ENCODE assay signal across 9 mouse cellular contexts in genomic region chr8:107116023-107116422, GRCm38 (mm10). TPM values are rescaled to one million over a fixed set of nuclear protein-coding genes. Genes with fewer than 3 reads are reported as not detected.
DNase-seq lines count a peak whose midpoint lies in the region; ATAC-seq and TF ChIP-seq lines count a peak whose summit lies in the region.
"Had no signal": no experiment of that assay in that cellular context is flagged by ENCODE, and none has a peak within 500 bp of the region (broad histone marks: within the 10 kb centered on the region; RNA-seq: fewer than 3 reads in every experiment).

No protein-coding gene starts in this region.

- H3K27me3 ChIP-seq in C2C12 (ENCODE audit: control insufficient read depth, insufficient read depth, insufficient read length) = no peaks in the 10 kb centered on the region
- H3K27me3 ChIP-seq in liver, embryonic 13.5 days = no peaks in the 10 kb centered on the region

- no peak overlapping the region for H3K27ac ChIP-seq in liver, embryonic 13.5 days

- no peaks in the 10 kb centered on the region for H3K79me3 ChIP-seq in C2C12 (ENCODE audit: low read depth)

- H3K4me1 ChIP-seq in liver, embryonic 13.5 days (replicated peaks) = peaks cover 30% of the 10 kb centered on the region

- TF ChIP-seq CTCF in C2C12 (IDR thresholded peaks at IDR 0.05; ENCODE audit: control insufficient read depth, insufficient read depth, insufficient read length) = no peak

- peak; percentile 73 for DNase-seq in T-cell, adult 2 months (ENCODE audit: low spot score)
- DNase-seq in cerebellum, postnatal 4 days (ENCODE audit: low spot score in 2 of 2) = peak; percentile 62 to 76
- peak; percentile 59 for DNase-seq in gastrocnemius, postnatal 25 days
- peak; percentile 90 for DNase-seq in kidney, postnatal 10 days
- DNase-seq in liver, embryonic 13.5 days = peak; percentile 33
- DNase-seq in ovary, adult 18-20 months (ENCODE audit: low spot score) = peak; percentile 62
- peak; percentile 70 for DNase-seq in testis, postnatal 14 days (ENCODE audit: low spot score)

- no peak overlapping the region for H3K4me2 ChIP-seq in liver, embryonic 13.5 days

- WGBS in liver, embryonic 13.5 days (ENCODE audit: insufficient replicate concordance) = 14% methylated on average over 11 of the region's 11 CpGs

- H3K4me3 ChIP-seq in C2C12 (ENCODE audit: insufficient read depth, poor library complexity, severe bottlenecking) = no peak overlapping the region
- H3K4me3 ChIP-seq in liver, embryonic 13.5 days (replicated peaks) = no peak overlapping the region

- H3K9me3 ChIP-seq in liver, embryonic 13.5 days (replicated peaks) = no peaks in the 10 kb centered on the region

- H3K9ac ChIP-seq in liver, embryonic 13.5 days = no peak overlapping the region

- no peaks in the 10 kb centered on the region for H3K36me3 ChIP-seq in C2C12 (ENCODE audit: control insufficient read depth, insufficient read depth)
- H3K36me3 ChIP-seq in liver, embryonic 13.5 days = no peaks in the 10 kb centered on the region

- H3ac ChIP-seq in C2C12 (ENCODE audit: control insufficient read depth, insufficient read length, low read depth) = no peak overlapping the region

- ATAC-seq in liver, embryonic 13.5 days (ENCODE audit: low read depth) = no peak

- no peaks in the 10 kb centered on the region for H3K79me2 ChIP-seq in C2C12 (ENCODE audit: control insufficient read depth, insufficient read depth)

TF ChIP-seq in C2C12, 6 proteins besides CTCF, POLR2A, EP300 and RAD21:
- peak; percentile 21 for TF ChIP-seq MAX (IDR thresholded peaks at IDR 0.05)
- no peak for TF ChIP-seq USF1 (IDR thresholded peaks at IDR 0.05; ENCODE audit: low read depth)
- TF ChIP-seq CEBPB (IDR thresholded peaks at IDR 0.05; ENCODE audit: low read depth) = no peak

RNA-seq across cellular contexts. Expression of gene Terf2, which starts 19.7 kb away (rescaled TPM):
- 15.8 TPM for polyA plus RNA-seq in C2C12 (2012; fragmentation: generic; extraction: Trizol)
- 10 to 100 TPM; 10.2 to 10.9 TPM for total RNA-seq in gastrocnemius, postnatal 25 days (2021)
- polyA plus RNA-seq in liver, embryonic 13.5 days (2015; fragmentation: Nextera tagmentation; extraction: Ambion mirVana) = 8.1 and 9.3 TPM in 2 replicates

RNA-seq across cellular contexts. Expression of gene Cyb5b, which starts 34.4 kb away (rescaled TPM):
- 68.5 TPM for polyA plus RNA-seq in C2C12 (2012; fragmentation: generic; extraction: Trizol)
- total RNA-seq in gastrocnemius, postnatal 25 days (2021) = 10 to 100 TPM; 26.7 to 29.0 TPM
- 32.8 and 41.4 TPM in 2 replicates for polyA plus RNA-seq in liver, embryonic 13.5 days (2015; fragmentation: Nextera tagmentation; extraction: Ambion mirVana)

RNA-seq across cellular contexts. Expression of gene Tmed6, which starts 50.6 kb away (rescaled TPM):
- not detected for polyA plus RNA-seq in C2C12 (2012; fragmentation: generic; extraction: Trizol)
- total RNA-seq in gastrocnemius, postnatal 25 days (2021) = not detected
- polyA plus RNA-seq in liver, embryonic 13.5 days (2015; fragmentation: Nextera tagmentation; extraction: Ambion mirVana) = 4.1 and 4.4 TPM in 2 replicates
- polyA plus RNA-seq: heart, embryonic 14.5 days had no signal

RNA-seq across cellular contexts. Expression of gene Nip7, which starts 59.3 kb away (rescaled TPM):
- polyA plus RNA-seq in C2C12 (2012; fragmentation: generic; extraction: Trizol) = 119 TPM
- total RNA-seq in gastrocnemius, postnatal 25 days (2021) = 10 to 100 TPM; 14.7 to 18.5 TPM
- polyA plus RNA-seq in liver, embryonic 13.5 days (2015; fragmentation: Nextera tagmentation; extraction: Ambion mirVana) = 72.5 TPM in 2 replicates

RNA-seq across cellular contexts. Expression of gene Cog8, which starts 59.5 kb away (rescaled TPM):
- 20.1 TPM for polyA plus RNA-seq in C2C12 (2012; fragmentation: generic; extraction: Trizol)
- 10 to 100 TPM; 15.8 to 17.6 TPM for total RNA-seq in gastrocnemius, postnatal 25 days (2021)
- 21.4 and 23.0 TPM in 2 replicates for polyA plus RNA-seq in liver, embryonic 13.5 days (2015; fragmentation: Nextera tagmentation; extraction: Ambion mirVana)

Comparison
In these comparisons a context has a peak if more than half of its experiments do, and no peak if none do; other contexts are left out.
1. DNase-seq: peak in every context shown above with its lines; median percentile 90 in kidney, postnatal 10 days; 73 in T-cell, adult 2 months; 70 in testis, postnatal 14 days; 69 in cerebellum, postnatal 4 days; 62 in ovary, adult 18-20 months; 59 in gastrocnemius, postnatal 25 days; 33 in liver, embryonic 13.5 days.